Mouse (Mus musculus) neural tube, embryonic 11.5 days (tissue): ENCODE results near the gene Abhd12. TPM values are rescaled to one million over a fixed set of nuclear protein-coding genes. Genes with fewer than 3 reads are reported as not detected.

Source experiments
- ATAC-seq: fragments of 200-750 bp; cut with Nextera tagmentation; 2 replicates; pipeline ENCODE4 v1.8.0; 2017; ENCODE audit warnings: moderate number of reproducible peaks, mild to moderate bottlenecking, moderate TSS enrichment, moderate library complexity; ENCODE audit not compliant: insufficient read depth, low FRiP score, low TSS enrichment
- DNase-seq: peaks from one replicate; pipeline ENCODE4 v3.0.0-alpha.2; 2015; ENCODE audit warnings: low spot score
- H3K27ac ChIP-seq: fragments of 300-500 bp; sonication (generic); 2 replicates; pipeline ENCODE4 v1.5.1; 2014; ENCODE audit warnings: low read depth, mild to moderate bottlenecking, low read length
- H3K27me3 ChIP-seq: fragments of 300-500 bp; sonication (generic); 2 replicates; pipeline ENCODE4 v1.6.1; 2014; ENCODE audit warnings: mild to moderate bottlenecking, low read length, mixed read lengths; ENCODE audit not compliant: control insufficient read depth, insufficient read depth
- H3K36me3 ChIP-seq: fragments of 300-500 bp; sonication (generic); 2 replicates; pipeline ENCODE4 v1.6.1; 2014; ENCODE audit warnings: mild to moderate bottlenecking, low read length, moderate library complexity, mixed read lengths; ENCODE audit not compliant: control insufficient read depth, insufficient read depth
- H3K4me1 ChIP-seq: fragments of 300-500 bp; sonication (generic); 2 replicates; pipeline ENCODE4 v1.6.1; 2014; ENCODE audit warnings: low read length, mixed read lengths; ENCODE audit not compliant: control insufficient read depth, insufficient read depth
- H3K4me2 ChIP-seq: fragments of 300-500 bp; sonication (generic); 2 replicates; pipeline ENCODE4 v1.6.1; 2014; ENCODE audit warnings: low read depth, mild to moderate bottlenecking, moderate library complexity
- H3K4me3 ChIP-seq: fragments of 300-500 bp; sonication (generic); 2 replicates; pipeline ENCODE4 v1.5.1; 2014; ENCODE audit warnings: low read depth, low read length
- H3K9ac ChIP-seq: fragments of 300-500 bp; sonication (generic); 2 replicates; pipeline ENCODE4 v1.6.1; 2014; ENCODE audit warnings: mild to moderate bottlenecking, low read length
- H3K9me3 ChIP-seq: fragments of 300-500 bp; sonication (generic); 2 replicates; pipeline ENCODE4 v1.6.1; 2016; ENCODE audit warnings: low read length; ENCODE audit not compliant: control insufficient read depth
- WGBS: fragments of 180-500 bp; shearing (Covaris S2); extraction: QIAGEN DNeasy Blood & Tissue Kit; methylation state at CpG from one replicate; pipeline ENCODE4 v1.1.7; 2014; 5-methylcytosine and 5-hydroxymethylcytosine counted together
- polyA plus RNA-seq: library from polyadenylated mRNA; unstranded; fragments of >200 nt; fragmentation: Nextera tagmentation; extraction: Ambion mirVana; gene quantifications from 2 replicates; pipeline ENCODE4 v1.2.1, GENCODE M21; 2014

The Abhd12 gene
- polyA plus RNA-seq, 1 experiment from 2014 or later: 65.3 TPM

DNA sequence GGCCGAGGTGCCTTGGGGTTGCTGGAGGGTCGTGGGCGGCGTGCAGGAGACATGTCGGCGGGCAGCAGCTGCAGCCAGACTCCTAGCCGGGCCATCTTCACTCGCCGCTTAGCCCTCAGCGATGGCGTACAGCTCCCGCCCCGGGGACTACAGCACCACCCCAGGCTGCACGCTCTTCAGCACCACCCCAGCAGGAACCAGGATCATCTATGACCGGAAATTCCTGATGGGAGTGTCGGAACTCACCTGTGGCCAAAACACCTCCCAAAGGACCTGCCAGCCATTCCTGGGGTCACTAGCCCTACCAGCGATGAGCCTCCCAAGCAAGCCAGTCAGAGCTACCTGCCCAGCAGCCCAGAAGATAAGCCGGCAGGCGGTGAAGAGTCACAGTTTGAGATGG, 28.9 kb upstream of the Abhd12 start:
- H3K36me3 ChIP-seq: peaks cover 7% of the 10 kb centered on the region; the same call in 1 of the 2 replicates
- H3K27ac ChIP-seq: no peak overlapping the region
- H3K4me2 ChIP-seq: no peak overlapping the region
- H3K9me3 ChIP-seq: no peaks in the 10 kb centered on the region
- 80% methylated on average over 19 of the region's 19 CpGs for WGBS
- H3K4me3 ChIP-seq: no peak overlapping the region
- H3K4me1 ChIP-seq: no peaks in the 10 kb centered on the region
- H3K27me3 ChIP-seq: no peaks in the 10 kb centered on the region
- DNase-seq: no peak
- no peak overlapping the region for H3K9ac ChIP-seq
- no peak for ATAC-seq

DNA sequence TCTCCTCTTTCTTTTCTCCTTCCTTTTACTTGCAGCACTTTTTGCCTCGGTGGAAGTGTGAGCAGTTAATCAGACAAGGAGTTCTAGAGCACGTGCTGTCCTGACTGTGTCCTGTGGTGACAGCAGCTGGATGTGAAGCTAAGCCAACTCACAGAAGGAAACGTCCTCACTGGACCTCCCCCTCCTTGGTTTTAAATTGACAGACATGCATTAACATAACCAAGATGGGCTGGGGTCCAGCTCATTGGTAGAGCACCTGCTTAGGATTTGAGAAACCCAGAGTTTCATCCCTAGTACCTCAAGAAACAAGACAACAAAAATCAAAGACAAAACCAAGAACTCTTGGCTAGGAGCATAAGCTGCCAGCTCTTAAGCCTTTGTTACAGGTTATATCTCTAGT, 26.3 kb upstream of the Abhd12 start:
- Histone ChIP-seq H3K4me3 (no peak overlapping the region), H3K4me2 (no peak overlapping the region), H3K27me3 (no peaks in the 10 kb centered on the region), H3K36me3 (peaks cover 2% of the 10 kb centered on the region; the same call in 1 of the 2 replicates), H3K9me3 (no peaks in the 10 kb centered on the region), H3K9ac (no peak overlapping the region), H3K27ac (no peak overlapping the region), H3K4me1 (no peaks in the 10 kb centered on the region)
- 67% methylated on average over 3 of the region's 3 CpGs for WGBS
- ATAC-seq (no peak), DNase-seq (no peak)

DNA sequence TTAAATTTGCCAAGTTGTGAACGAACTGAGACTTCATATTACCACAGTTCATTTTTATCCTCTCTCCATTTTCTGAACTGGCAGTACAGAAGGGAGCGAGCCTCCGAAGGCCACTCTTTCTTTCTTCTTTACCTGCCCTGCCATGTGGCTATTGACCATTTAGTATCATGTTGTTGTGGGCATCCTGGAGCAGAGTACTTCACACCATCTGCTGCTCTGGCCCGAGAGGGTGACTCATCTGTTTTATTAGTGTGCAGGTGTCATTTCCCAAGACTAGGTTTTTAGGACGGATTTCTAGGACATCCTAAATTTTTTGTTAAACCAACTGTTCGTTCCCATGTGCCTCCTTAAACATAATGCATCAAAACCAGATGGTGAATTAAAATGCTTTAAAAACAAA, 24.6 kb upstream of the Abhd12 start:
- DNase-seq (no peak), ATAC-seq (no peak)
- H3K27ac ChIP-seq: no peak overlapping the region
- H3K4me1 ChIP-seq: no peaks in the 10 kb centered on the region
- H3K36me3 ChIP-seq: no peaks in the 10 kb centered on the region
- no peak overlapping the region for H3K4me2 ChIP-seq
- H3K27me3 ChIP-seq: no peaks in the 10 kb centered on the region
- 84% methylated on average over 6 of the region's 6 CpGs for WGBS
- no peaks in the 10 kb centered on the region for H3K9me3 ChIP-seq
- H3K4me3 ChIP-seq: no peak overlapping the region
- no peak overlapping the region for H3K9ac ChIP-seq

DNA sequence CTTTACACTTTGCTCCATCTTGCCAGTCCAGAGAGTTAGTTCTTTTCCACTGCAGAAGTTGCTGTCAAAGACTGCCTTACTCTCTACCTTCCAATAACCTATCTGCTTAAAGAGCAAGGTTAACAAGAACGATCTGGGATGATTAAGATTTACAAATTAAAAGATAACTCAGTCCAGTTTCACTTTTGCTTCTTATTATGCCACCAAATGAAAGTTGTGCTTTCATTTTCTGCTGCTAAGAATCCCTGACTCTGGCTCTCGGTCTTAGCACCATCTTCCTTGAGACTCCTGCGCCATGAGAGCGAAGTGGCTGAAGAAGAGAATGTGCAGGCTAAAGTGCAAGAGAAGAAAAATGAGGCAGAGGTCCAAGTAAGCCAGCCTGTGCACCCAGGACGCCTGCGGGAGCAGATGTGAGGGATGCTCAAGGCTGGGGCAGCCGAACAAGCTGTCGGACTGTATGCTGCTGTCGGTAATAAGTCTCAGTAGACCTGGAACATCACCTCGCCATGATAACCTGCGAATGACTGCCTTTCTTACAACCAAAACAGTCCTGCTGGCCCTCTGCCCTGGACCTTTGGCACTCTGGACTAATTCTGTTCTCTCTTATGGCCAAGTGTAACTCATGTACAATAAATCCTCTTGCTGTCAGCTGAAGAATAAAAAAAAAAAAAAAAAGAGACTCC, 22.6 kb upstream of the Abhd12 start:
- Histone ChIP-seq H3K4me2 (no peak overlapping the region), H3K36me3 (no peaks in the 10 kb centered on the region), H3K9ac (no peak overlapping the region), H3K4me3 (no peak overlapping the region), H3K27ac (no peak overlapping the region), H3K4me1 (no peaks in the 10 kb centered on the region), H3K27me3 (no peaks in the 10 kb centered on the region), H3K9me3 (no peaks in the 10 kb centered on the region)
- ATAC-seq (no peak), DNase-seq (no peak)
- 92% methylated on average over 11 of the region's 11 CpGs for WGBS

DNA sequence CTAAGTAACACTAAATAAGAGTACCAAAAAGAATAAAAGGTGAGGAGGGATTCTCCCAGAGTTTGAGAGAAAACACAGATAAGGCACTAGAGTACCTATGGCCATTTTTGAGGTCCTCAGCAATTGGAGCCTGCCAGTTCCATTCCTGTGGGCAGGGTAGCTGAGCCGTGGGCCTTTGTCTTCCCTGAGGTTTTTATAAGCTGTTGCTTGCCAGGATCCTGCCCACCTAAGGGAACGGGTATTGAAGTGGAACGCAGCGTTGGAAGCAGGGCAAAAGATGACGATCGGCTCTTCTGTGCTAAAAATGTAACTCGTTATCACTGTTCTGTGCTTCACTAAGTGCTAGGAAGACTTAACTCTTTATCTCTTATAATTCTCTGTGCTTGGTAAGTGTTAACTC, 19.0 kb upstream of the Abhd12 start:
- 88% methylated on average over 7 of the region's 7 CpGs for WGBS
- no peak overlapping the region for H3K4me3 ChIP-seq
- no peak for ATAC-seq
- no peaks in the 10 kb centered on the region for H3K9me3 ChIP-seq
- no peak for DNase-seq
- H3K27ac ChIP-seq: no peak overlapping the region
- no peaks in the 10 kb centered on the region for H3K4me1 ChIP-seq
- H3K9ac ChIP-seq: no peak overlapping the region
- peaks cover 2% of the 10 kb centered on the region; the same call in 1 of the 2 replicates for H3K36me3 ChIP-seq
- no peak overlapping the region for H3K4me2 ChIP-seq
- H3K27me3 ChIP-seq: no peaks in the 10 kb centered on the region

DNA sequence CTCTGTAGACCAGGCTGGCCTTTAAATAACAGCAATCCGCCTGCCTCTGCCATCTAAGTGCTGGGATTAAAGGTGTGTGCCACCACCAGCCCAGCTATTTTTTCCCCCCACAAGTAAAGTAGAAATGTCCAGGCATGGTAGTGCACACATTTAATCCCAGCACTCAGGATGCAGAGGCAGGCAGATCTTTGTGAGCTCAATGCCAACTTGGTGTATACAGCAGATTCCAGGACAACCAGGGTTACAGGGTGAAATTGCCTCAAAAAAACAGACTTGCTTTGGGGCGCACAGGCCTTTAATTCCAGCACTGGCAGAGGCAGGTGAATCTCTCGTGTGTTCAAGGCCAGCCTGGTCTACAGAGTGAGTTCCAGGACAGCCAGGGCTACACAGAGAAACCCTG, 18.5 kb upstream of the Abhd12 start:
- Histone ChIP-seq H3K9ac (no peak overlapping the region), H3K36me3 (peaks cover 2% of the 10 kb centered on the region; the same call in 1 of the 2 replicates), H3K9me3 (no peaks in the 10 kb centered on the region), H3K4me1 (no peaks in the 10 kb centered on the region), H3K4me3 (no peak overlapping the region), H3K4me2 (no peak overlapping the region), H3K27me3 (no peaks in the 10 kb centered on the region), H3K27ac (no peak overlapping the region)
- no peak for DNase-seq
- ATAC-seq: no peak
- 90% methylated on average over 3 of the region's 3 CpGs for WGBS

DNA sequence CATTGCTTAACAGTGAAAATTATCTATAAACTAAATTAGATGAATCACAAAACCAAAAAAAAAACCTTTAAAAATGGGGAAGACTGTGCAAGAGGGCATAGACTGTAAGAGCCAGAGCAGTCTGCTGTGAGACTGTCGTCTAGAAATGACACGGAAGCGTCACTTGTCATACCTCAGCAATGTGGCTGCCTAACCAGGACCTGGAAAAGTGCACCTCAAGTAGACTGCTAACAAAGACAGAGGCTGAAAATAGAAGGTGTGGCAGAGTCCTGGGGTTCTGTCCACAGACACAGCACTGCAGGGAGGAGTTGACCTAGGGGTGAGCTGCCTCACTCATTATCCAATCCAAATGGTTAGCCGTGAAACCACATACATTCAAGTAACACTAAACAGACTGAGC, 17.6 kb upstream of the Abhd12 start:
- H3K9ac ChIP-seq: no peak overlapping the region
- no peaks in the 10 kb centered on the region for H3K27me3 ChIP-seq
- H3K27ac ChIP-seq: no peak overlapping the region
- WGBS: 93% methylated on average over 4 of the region's 4 CpGs
- H3K9me3 ChIP-seq: no peaks in the 10 kb centered on the region
- H3K4me1 ChIP-seq: no peaks in the 10 kb centered on the region
- H3K36me3 ChIP-seq: peaks cover 5% of the 10 kb centered on the region; the same call in 1 of the 2 replicates
- ATAC-seq (no peak), DNase-seq (no peak)
- H3K4me2 ChIP-seq: no peak overlapping the region
- H3K4me3 ChIP-seq: no peak overlapping the region

DNA sequence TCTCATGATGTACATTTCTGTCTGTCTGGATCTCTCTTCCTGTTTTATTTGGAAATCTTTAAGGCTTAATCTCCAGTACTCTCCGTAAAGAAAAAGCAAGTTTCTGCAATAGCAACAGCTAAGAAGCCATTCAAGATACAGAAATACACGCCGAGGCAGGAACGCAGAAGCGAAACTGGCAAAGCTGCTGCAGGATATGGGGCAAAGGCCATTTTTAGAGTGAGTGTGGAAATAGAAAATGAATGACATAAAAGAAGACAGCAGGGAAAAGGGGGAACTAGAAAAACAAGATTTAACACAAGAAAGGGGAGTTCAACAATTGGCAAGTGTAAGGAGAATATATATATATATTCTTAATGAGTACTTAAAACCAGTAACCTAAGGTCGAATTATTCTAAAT, 17.2 kb upstream of the Abhd12 start:
- Histone ChIP-seq H3K9me3 (no peaks in the 10 kb centered on the region), H3K27ac (no peak overlapping the region), H3K4me2 (no peak overlapping the region), H3K36me3 (peaks cover 5% of the 10 kb centered on the region; the same call in 1 of the 2 replicates), H3K27me3 (no peaks in the 10 kb centered on the region), H3K4me3 (no peak overlapping the region), H3K4me1 (no peaks in the 10 kb centered on the region), H3K9ac (no peak overlapping the region)
- no peak for ATAC-seq
- 95% methylated on average over 6 of the region's 6 CpGs for WGBS
- DNase-seq: no peak

DNA sequence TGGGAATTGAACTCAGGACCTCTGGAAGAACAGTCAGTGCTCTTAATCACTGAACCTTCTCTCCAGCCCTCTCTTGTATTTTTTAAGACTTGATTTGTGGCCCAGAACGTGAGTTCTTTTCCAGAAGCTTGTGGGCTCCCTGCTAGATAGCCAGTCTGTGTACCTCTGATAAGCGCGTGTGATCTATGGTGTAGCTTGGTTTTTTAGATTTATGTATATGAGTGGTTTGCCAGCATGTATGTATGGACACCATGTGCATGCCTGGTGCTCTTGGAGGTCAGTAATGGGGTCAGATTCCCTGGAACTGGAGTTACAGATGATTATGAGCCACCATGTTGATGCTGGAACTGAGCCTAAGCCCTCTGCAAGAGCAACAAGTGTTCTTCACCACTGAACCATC, 16.0 kb upstream of the Abhd12 start:
- H3K9ac ChIP-seq: no peak overlapping the region
- DNase-seq: no peak
- no peak for ATAC-seq
- no peak overlapping the region for H3K27ac ChIP-seq
- peaks cover 5% of the 10 kb centered on the region; the same call in 1 of the 2 replicates for H3K36me3 ChIP-seq
- H3K4me3 ChIP-seq: no peak overlapping the region
- no peaks in the 10 kb centered on the region for H3K4me1 ChIP-seq
- no peaks in the 10 kb centered on the region for H3K9me3 ChIP-seq
- H3K27me3 ChIP-seq: no peaks in the 10 kb centered on the region
- no peak overlapping the region for H3K4me2 ChIP-seq
- WGBS: 91% methylated on average over 3 of the region's 3 CpGs
